Mouse (Mus musculus): ENCODE measurements at regions not wholly inside any gene's neighbourhood (a gene's known extent, or its start where the extent isn't known, plus 50 kb on each side); places are given as distances from the start of the nearest gene placed in this dataset.
A peak's percentile ranks its signal among the peaks of the same experiment; 100 is the strongest.
"Not testable (repeated sequence)": the region's sequence is repeated elsewhere in the genome, so short reads cannot be mapped to it uniquely, and the experiment has no call there.

DNA sequence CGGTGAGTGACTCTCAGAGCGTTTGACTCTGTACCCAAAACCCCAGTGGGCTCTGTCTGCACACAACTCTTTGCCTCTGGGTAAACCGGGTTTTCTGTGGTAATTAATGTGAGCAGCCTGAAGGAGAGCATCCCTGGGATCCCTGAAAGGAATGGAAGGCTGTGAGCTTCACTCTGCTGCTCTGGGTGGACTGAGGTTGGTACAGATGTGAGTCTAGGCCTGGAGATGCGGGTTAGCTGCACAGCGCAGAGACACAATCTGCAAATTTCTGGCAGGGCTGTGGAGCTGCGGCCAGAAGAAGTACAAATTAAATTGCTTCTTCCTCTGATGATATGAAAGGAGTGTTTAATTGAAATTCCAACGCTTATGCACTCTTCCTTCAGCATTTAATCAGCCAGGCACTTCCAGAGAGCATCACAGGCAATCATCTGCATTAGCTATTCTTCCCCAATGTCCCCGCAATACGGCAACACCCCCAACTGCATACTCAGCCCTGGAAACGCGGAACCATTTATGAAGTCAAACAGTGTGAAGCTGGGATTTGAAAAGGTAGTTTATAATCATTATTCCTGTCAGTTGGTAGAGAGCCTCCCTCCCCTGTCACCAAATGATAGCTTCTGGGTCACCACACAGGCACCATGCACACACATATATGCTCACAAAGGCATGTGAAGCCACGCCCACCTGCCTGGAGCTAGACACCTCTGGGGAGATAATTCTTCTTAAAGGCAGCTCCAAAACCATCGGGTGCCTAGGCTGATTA is 185.5 kb upstream of the Afdn start:
- Histone ChIP-seq H3K4me1 (ENCODE audit: control insufficient read depth, insufficient read depth, low read length) (no peaks in the 10 kb centered on the region), H3K27ac (ENCODE audit: insufficient read depth, low read length) (no peak overlapping the region), H3K4me3 (ENCODE audit: insufficient read depth, low read length) (no peak overlapping the region)
- TF ChIP-seq CTCF (IDR thresholded peaks at IDR 0.05; ENCODE audit: borderline replicate concordance, insufficient read depth, low read length) = no peak
- TF ChIP-seq POLR2A (IDR thresholded peaks at IDR 0.05; ENCODE audit: low read depth, low read length) = no peak

DNA sequence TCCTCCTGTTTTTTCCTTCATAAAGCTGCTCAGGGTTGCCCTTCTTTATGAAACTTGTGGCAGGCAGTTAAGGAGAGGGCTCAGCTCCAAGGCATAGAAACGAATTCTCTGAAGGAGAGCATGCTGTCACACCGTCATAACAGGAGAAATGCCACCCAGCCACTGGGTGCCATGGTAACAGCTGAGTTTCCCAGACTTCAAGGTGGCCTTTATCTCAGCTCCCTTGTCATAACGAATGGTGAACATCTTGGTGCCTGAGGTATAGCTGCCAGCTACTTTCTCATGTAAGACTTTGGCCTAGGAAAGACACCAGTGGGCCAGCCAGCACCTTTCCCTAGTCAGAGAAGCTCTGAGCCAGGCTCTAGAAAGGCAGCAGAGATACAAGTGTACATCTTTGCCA is 182.5 kb upstream of the Afdn start:
- TF ChIP-seq CTCF (IDR thresholded peaks at IDR 0.05; ENCODE audit: borderline replicate concordance, insufficient read depth, low read length) (no peak), POLR2A (IDR thresholded peaks at IDR 0.05; ENCODE audit: low read depth, low read length) (no peak)
- Histone ChIP-seq H3K27ac (ENCODE audit: insufficient read depth, low read length) (no peak overlapping the region), H3K4me1 (ENCODE audit: control insufficient read depth, insufficient read depth, low read length) (no peaks in the 10 kb centered on the region), H3K4me3 (ENCODE audit: insufficient read depth, low read length) (no peak overlapping the region)

DNA sequence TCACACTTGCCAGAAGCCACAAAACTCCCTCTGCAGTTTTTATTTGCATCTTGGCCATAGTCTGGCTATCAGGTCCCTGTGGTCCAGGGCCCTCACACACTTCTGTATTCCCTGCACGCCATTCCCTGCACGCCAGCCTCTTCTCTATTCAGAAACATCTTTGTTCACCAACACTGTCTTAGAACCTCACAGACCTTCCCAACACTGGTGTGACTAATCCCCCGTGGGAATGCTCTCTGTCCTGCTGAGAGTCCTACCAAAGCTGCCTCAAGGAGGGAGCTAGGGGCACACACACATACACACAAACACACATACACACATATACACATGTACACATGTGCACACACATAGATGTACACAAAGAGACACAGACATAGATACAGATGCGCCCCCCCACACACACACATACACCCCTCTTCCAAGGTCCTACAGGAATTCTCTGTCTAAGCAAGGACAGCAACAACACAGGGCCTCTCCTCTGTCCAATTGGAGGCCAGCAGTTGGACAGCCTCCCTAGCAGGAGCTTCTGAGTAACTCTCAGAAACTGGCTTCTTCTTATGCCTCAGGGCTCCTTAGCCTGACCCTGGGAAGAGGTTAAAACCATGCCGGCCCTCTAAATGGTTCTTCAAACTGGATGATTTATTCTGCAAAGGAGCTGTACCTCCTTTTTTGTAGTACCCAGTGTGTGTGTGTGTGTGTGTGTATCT is 179.0 kb upstream of the Afdn start:
- no peak overlapping the region for H3K27ac ChIP-seq (ENCODE audit: insufficient read depth, low read length)
- no peaks in the 10 kb centered on the region for H3K4me1 ChIP-seq (ENCODE audit: control insufficient read depth, insufficient read depth, low read length)
- no peak overlapping the region for H3K4me3 ChIP-seq (ENCODE audit: insufficient read depth, low read length)
- no peak for TF ChIP-seq CTCF (IDR thresholded peaks at IDR 0.05; ENCODE audit: borderline replicate concordance, insufficient read depth, low read length)
- TF ChIP-seq POLR2A (IDR thresholded peaks at IDR 0.05; ENCODE audit: low read depth, low read length) = no peak

DNA sequence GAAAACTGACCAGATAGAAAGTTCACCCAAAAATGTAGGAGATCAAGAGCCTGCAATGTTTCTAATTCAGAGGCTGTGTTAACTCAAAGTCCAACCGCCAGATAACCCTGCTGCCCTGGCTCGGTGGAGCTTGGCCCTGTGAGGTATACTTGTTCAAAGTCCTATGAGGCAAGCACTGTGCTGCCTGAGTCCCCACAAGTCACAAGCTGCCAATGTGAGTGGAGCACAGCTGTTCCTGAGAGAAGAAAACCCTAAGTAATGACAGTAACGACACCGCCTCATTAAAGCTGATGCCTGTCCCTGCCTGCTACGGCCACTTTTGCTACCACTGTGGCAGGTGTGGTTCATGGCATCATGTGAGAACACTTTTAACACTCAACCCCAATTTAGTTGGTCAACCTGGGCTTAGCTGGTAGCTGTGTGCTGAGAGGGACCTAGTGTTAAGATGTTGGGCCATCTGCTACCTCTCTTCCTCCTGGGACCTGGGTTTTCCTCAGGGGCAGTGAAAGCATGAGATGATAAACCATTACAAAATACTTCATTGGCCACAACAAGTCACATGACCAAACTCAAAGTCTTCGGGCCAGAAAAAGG is 178.2 kb upstream of the Afdn start:
- Histone ChIP-seq H3K27ac (ENCODE audit: insufficient read depth, low read length) (no peak overlapping the region), H3K4me1 (ENCODE audit: control insufficient read depth, insufficient read depth, low read length) (no peaks in the 10 kb centered on the region), H3K4me3 (ENCODE audit: insufficient read depth, low read length) (no peak overlapping the region)
- TF ChIP-seq POLR2A (IDR thresholded peaks at IDR 0.05; ENCODE audit: low read depth, low read length) = no peak
- no peak for TF ChIP-seq CTCF (IDR thresholded peaks at IDR 0.05; ENCODE audit: borderline replicate concordance, insufficient read depth, low read length)

DNA sequence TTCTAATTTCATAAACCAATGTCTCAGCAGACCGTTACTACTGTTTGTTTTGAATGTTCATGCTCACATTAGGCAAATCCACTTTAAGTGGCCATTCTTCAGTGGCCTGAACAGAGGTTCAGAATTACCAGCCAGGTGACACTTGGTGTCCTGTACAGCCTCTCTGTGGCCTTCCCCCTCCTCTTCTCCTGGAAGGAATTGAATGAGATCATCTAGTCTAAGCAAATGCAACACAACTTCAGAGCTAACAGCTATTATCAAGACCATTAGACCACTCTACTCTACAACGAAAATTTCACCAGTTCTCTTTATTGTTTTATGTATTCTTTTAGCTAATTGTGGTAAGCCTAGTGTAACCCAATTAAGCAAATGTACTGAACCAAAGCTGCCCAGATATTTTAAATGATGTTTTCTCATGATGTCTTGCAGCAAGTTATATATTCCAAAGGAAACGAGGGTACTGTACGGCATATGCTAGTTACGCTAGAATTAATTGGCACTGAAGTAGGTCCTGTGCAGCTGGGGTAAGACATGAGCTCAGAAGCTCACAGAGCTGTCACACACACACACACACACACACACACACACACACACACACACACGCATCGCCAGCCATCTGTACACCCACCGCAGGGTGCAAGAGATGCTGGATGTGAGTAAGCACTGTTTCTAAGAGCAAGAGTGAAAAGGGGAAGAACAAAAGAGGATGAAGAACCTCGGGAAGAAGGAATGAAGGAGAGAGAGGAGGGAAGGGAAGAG is 176.7 kb upstream of the Afdn start:
- no peak overlapping the region for H3K4me3 ChIP-seq (ENCODE audit: insufficient read depth, low read length)
- H3K4me1 ChIP-seq (ENCODE audit: control insufficient read depth, insufficient read depth, low read length) = no peaks in the 10 kb centered on the region
- TF ChIP-seq POLR2A (IDR thresholded peaks at IDR 0.05; ENCODE audit: low read depth, low read length) (no peak), CTCF (IDR thresholded peaks at IDR 0.05; ENCODE audit: borderline replicate concordance, insufficient read depth, low read length) (no peak)
- no peak overlapping the region for H3K27ac ChIP-seq (ENCODE audit: insufficient read depth, low read length)

DNA sequence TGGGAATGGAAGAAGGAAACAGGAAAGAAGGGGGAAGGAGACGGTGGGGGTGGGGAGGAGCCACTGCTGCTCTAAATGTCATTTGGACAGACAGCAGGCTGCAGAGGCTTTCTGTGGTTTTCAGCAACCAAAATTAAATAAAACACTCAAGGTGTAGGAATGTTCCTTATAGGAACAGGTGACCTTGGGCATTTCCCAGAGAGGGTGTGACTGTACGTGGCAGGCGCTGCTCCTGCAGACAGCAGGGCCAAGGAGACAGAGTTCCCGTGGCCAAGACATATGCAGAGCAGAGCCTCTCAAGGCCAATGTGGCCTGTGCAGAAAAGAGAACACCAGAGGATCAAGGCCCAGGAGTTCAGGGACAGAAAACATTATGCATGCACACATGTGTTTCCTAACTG is 175.9 kb upstream of the Afdn start:
- Histone ChIP-seq H3K27ac (ENCODE audit: insufficient read depth, low read length) (no peak overlapping the region), H3K4me1 (ENCODE audit: control insufficient read depth, insufficient read depth, low read length) (no peaks in the 10 kb centered on the region), H3K4me3 (ENCODE audit: insufficient read depth, low read length) (no peak overlapping the region)
- TF ChIP-seq POLR2A (IDR thresholded peaks at IDR 0.05; ENCODE audit: low read depth, low read length) = no peak
- TF ChIP-seq CTCF (IDR thresholded peaks at IDR 0.05; ENCODE audit: borderline replicate concordance, insufficient read depth, low read length) = no peak

DNA sequence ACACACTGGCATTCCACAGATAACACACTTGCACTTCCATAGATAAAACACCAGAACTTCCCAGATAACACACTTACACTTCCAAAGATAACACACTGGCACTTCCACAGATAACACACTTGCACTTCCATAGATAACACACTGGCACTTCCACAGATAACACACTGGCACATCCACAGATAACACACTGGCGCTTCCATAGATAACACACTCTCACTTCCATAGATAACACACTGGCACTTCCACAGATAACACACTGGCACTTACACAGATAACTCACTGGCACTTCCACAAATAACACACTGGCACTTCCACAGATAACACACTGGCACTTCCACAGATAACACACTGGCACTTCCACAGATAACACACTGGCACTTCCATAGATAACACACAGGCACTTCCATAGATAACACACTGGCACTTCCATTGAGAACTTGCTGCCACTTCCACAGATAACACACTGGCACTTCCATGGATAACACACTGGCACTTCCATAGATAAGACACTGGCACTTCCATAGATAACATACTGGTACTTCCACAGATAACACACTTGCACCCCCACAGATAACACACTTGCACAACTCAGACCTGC is 170.0 kb upstream of the Afdn start:
- H3K4me1 ChIP-seq (ENCODE audit: control insufficient read depth, insufficient read depth, low read length); H3K4me3 ChIP-seq (ENCODE audit: insufficient read depth, low read length); H3K27ac ChIP-seq (ENCODE audit: insufficient read depth, low read length): not testable (repeated sequence)
- TF ChIP-seq POLR2A (IDR thresholded peaks at IDR 0.05; ENCODE audit: low read depth, low read length) = peak; percentile 19; the same call in 1 of the 2 replicates
